Mouse (Mus musculus) bone marrow, adult 2 months (tissue): Measurements from ENCODE around the gene Myo3b. TPM values are rescaled to one million over a fixed set of nuclear protein-coding genes. Genes with fewer than 3 reads are reported as not detected.

Experiments used
- H3K27ac ChIP-seq: fragments of 200-500 bp; 2 replicates; pipeline ENCODE4 v1.5.1; 2012; ENCODE audit warnings: low read depth, mild to moderate bottlenecking, control low read depth, inconsistent platforms, low read length; ENCODE audit not compliant: control insufficient read depth, poor library complexity, insufficient read depth
- H3K4me1 ChIP-seq: fragments of 200-500 bp; 2 replicates; pipeline ENCODE4 v1.6.1; 2011; ENCODE audit warnings: low read length; ENCODE audit not compliant: control insufficient read depth, insufficient read depth
- H3K4me3 ChIP-seq: fragments of 200-500 bp; replicated peaks from 2 replicates; pipeline ENCODE3; 2011; ENCODE audit warnings: mild to moderate bottlenecking, low read depth, low read length, control low read depth; ENCODE audit not compliant: control insufficient read depth
- CTCF ChIP-seq: fragments of 200-500 bp; IDR thresholded peaks from 2 replicates; pipeline ENCODE4 v1.5.1; 2011; ENCODE audit warnings: low read length, control low read depth; ENCODE audit not compliant: control insufficient read depth, insufficient read depth
- POLR2A ChIP-seq: fragments of 200-500 bp; IDR thresholded peaks from 2 replicates; pipeline ENCODE4 v1.6.1; 2011; ENCODE audit warnings: low read depth, mild to moderate bottlenecking, control low read depth, low read length, borderline replicate concordance; ENCODE audit not compliant: control insufficient read depth
- WGBS: fragments of 180-500 bp; shearing (Covaris S2); methylation state at CpG from one replicate; pipeline ENCODE4 v1.1.7; 2018; 5-methylcytosine and 5-hydroxymethylcytosine counted together
- polyA plus RNA-seq: library from polyadenylated mRNA; stranded (reverse); fragments of >200 nt; gene quantifications from 2 replicates; pipeline ENCODE4 v1.2.4, GENCODE M21; 2011; ENCODE audit warnings: low replicate concordance; ENCODE audit not compliant: missing spikeins, insufficient read depth, insufficient read length

The Myo3b gene
- polyA plus RNA-seq, 1 experiment: not detected

GRCm38 (mm10) chr2:70159543-70159942, 120.6 kb downstream of the Myo3b start:
- H3K27ac ChIP-seq: no peak overlapping the region
- no peaks in the 10 kb centered on the region for H3K4me1 ChIP-seq
- no peak overlapping the region for H3K4me3 ChIP-seq
- 58% methylated on average over 8 of the region's 8 CpGs for WGBS
- TF ChIP-seq CTCF (no peak), POLR2A (no peak)

GRCm38 (mm10) chr2:70166231-70166630, 127.3 kb downstream of the Myo3b start:
- H3K4me3 ChIP-seq: no peak overlapping the region
- WGBS: 81% methylated on average over 3 of the region's 3 CpGs
- H3K27ac ChIP-seq: no peak overlapping the region
- no peaks in the 10 kb centered on the region for H3K4me1 ChIP-seq
- TF ChIP-seq POLR2A (no peak), CTCF (no peak)

GRCm38 (mm10) chr2:70167944-70168935, 129.3 kb downstream of the Myo3b start:
- Histone ChIP-seq H3K4me1 (no peaks in the 10 kb centered on the region), H3K4me3 (no peak overlapping the region), H3K27ac (no peak overlapping the region)
- WGBS: 58% methylated on average over 17 of the region's 17 CpGs
- TF ChIP-seq CTCF (no peak), POLR2A (no peak)

- TF ChIP-seq POLR2A (no peak), CTCF (no peak)
- H3K4me1 ChIP-seq: no peaks in the 10 kb centered on the region
- WGBS: 84% methylated on average over 5 of the region's 5 CpGs
- H3K4me3 ChIP-seq: no peak overlapping the region
- H3K27ac ChIP-seq: no peak overlapping the region
These were observed 131.5 kb downstream of the Myo3b start for GRCm38 (mm10) chr2:70170469-70170868.

- 71% methylated on average over 6 of the region's 6 CpGs for WGBS
- no peak overlapping the region for H3K27ac ChIP-seq
- TF ChIP-seq POLR2A (no peak), CTCF (no peak)
- H3K4me3 ChIP-seq: no peak overlapping the region
- no peaks in the 10 kb centered on the region for H3K4me1 ChIP-seq
These were observed 138.1 kb downstream of the Myo3b start for GRCm38 (mm10) chr2:70176823-70177708.

- H3K27ac ChIP-seq: no peak overlapping the region
- H3K4me1 ChIP-seq: no peaks in the 10 kb centered on the region
- H3K4me3 ChIP-seq: no peak overlapping the region
- WGBS: 84% methylated on average over 5 of the region's 5 CpGs
- TF ChIP-seq POLR2A: no peak
- TF ChIP-seq CTCF: no peak
These were observed 138.7 kb downstream of the Myo3b start for GRCm38 (mm10) chr2:70177709-70178030.

GRCm38 (mm10) chr2:70178241-70178640, 139.3 kb downstream of the Myo3b start:
- no peak for TF ChIP-seq CTCF
- TF ChIP-seq POLR2A: no peak
- Histone ChIP-seq H3K27ac (no peak overlapping the region), H3K4me3 (no peak overlapping the region), H3K4me1 (no peaks in the 10 kb centered on the region)

- TF ChIP-seq POLR2A: no peak
- TF ChIP-seq CTCF: no peak
- Histone ChIP-seq H3K4me1 (no peaks in the 10 kb centered on the region), H3K4me3 (no peak overlapping the region), H3K27ac (no peak overlapping the region)
- WGBS: 87% methylated on average over 8 of the region's 8 CpGs
These were observed 143.3 kb downstream of the Myo3b start for GRCm38 (mm10) chr2:70182150-70182670.
